Mouse (Mus musculus) MEL (cell line): ENCODE measurements around the gene Clns1a. TPM values are rescaled to one million over a fixed set of nuclear protein-coding genes. Genes with fewer than 3 reads are reported as not detected.

Experiments
- DNase-seq: peaks from one replicate; pipeline ENCODE4 v3.0.0; 2011; ENCODE audit warnings: low read depth, low spot score
- H3K27ac ChIP-seq: 2 replicates; pipeline ENCODE4 v1.5.1; 2012; ENCODE audit warnings: low read depth, mild to moderate bottlenecking, control low read depth, low read length, moderate library complexity; ENCODE audit not compliant: control insufficient read depth
- H3K27me3 ChIP-seq, 2 experiments: fragments of 150-350 bp in 1 of 2; sonication (generic) in 1 of 2; 2 replicates each; pipeline ENCODE4 v1.6.1; 2012; ENCODE audit warnings: low read length in 2 of 2, mild to moderate bottlenecking in 2 of 2, improper control_type of control experiment in 1 of 2, moderate library complexity in 1 of 2; ENCODE audit not compliant: insufficient read depth in 2 of 2, control insufficient read depth in 1 of 2
- H3K36me3 ChIP-seq, 2 experiments: 2 replicates each; pipeline ENCODE4 v1.6.1; 2012 to 2014; ENCODE audit warnings: low read length in 2 of 2, improper control_type of control experiment in 1 of 2, inconsistent platforms in 1 of 2, mild to moderate bottlenecking in 1 of 2; ENCODE audit not compliant: insufficient read depth in 2 of 2, control insufficient read depth in 1 of 2
- H3K4me1 ChIP-seq, 2 experiments: fragments of 150-350 bp in 1 of 2; sonication (generic) in 1 of 2; 2 replicates each; pipeline ENCODE4 v1.6.1; 2012; ENCODE audit warnings: low read length in 2 of 2, improper control_type of control experiment in 1 of 2, mild to moderate bottlenecking in 1 of 2; ENCODE audit not compliant: insufficient read depth in 2 of 2, control insufficient read depth in 1 of 2
- H3K4me3 ChIP-seq, 2 experiments: fragments of 150-350 bp in 1 of 2; sonication (generic) in 1 of 2; 2 replicates each; pipeline ENCODE4 v1.5.1; 2012; ENCODE audit warnings: low read depth in 2 of 2, low read length in 2 of 2, mild to moderate bottlenecking in 2 of 2, moderate library complexity in 2 of 2, control low read depth in 1 of 2, improper control_type of control experiment in 1 of 2; ENCODE audit not compliant: control insufficient read depth in 1 of 2, insufficient read depth in 1 of 2
- H3K79me2 ChIP-seq: 2 replicates; pipeline ENCODE4 v1.6.1; 2012; ENCODE audit warnings: mild to moderate bottlenecking, low read length, moderate library complexity; ENCODE audit not compliant: control insufficient read depth, poor library complexity, insufficient read depth
- H3K9ac ChIP-seq: 2 replicates; pipeline ENCODE4 v1.6.1; 2012; ENCODE audit warnings: low read depth, mild to moderate bottlenecking, control low read depth, low read length, moderate library complexity; ENCODE audit not compliant: control insufficient read depth, poor library complexity, severe bottlenecking
- H3K9me3 ChIP-seq: fragments of 150-350 bp; sonication (generic); replicated peaks from 2 replicates; pipeline ENCODE4 v1.6.1; 2012; ENCODE audit warnings: mild to moderate bottlenecking, low read length, improper control_type of control experiment, moderate library complexity; ENCODE audit not compliant: insufficient read depth
- BHLHE40 ChIP-seq: IDR thresholded peaks from 2 replicates; pipeline ENCODE4 v1.6.1; 2012; ENCODE audit warnings: low read depth, mild to moderate bottlenecking, inconsistent platforms, low read length, improper control_type of control experiment, borderline replicate concordance
- CHD1 ChIP-seq: IDR thresholded peaks from 2 replicates; pipeline ENCODE4 v1.6.1; 2012; ENCODE audit warnings: low read depth, mild to moderate bottlenecking, inconsistent platforms, low read length, improper control_type of control experiment
- CHD2 ChIP-seq: IDR thresholded peaks from 2 replicates; pipeline ENCODE4 v1.6.1; 2011; ENCODE audit warnings: low read length, improper control_type of control experiment
- CTCF ChIP-seq, 3 experiments: IDR thresholded peaks in 2 of 3; conservative IDR thresholded peaks in 1 of 3; 2 replicates each; pipeline ENCODE4 v1.5.1; 2011 to 2012; ENCODE audit warnings: low read length in 3 of 3, low read depth in 2 of 3, mild to moderate bottlenecking in 2 of 3, improper control_type of control experiment in 1 of 3, inconsistent platforms in 1 of 3, mixed read lengths in 1 of 3, moderate library complexity in 1 of 3; ENCODE audit not compliant: control insufficient read depth in 1 of 3, insufficient read depth in 1 of 3, poor library complexity in 1 of 3, severe bottlenecking in 1 of 3
- E2F4 ChIP-seq: IDR thresholded peaks from 2 replicates; pipeline ENCODE4 v1.6.1; 2011; ENCODE audit warnings: low read depth, low read length, improper control_type of control experiment, borderline replicate concordance
- ELF1 ChIP-seq: IDR thresholded peaks from 2 replicates; pipeline ENCODE4 v1.6.1; 2014; ENCODE audit warnings: low read depth, mild to moderate bottlenecking, inconsistent platforms, low read length, improper control_type of control experiment, moderate library complexity
- EP300 ChIP-seq, 2 experiments: IDR thresholded peaks; 2 replicates each; pipeline ENCODE4 v1.6.1; 2011; ENCODE audit warnings: improper control_type of control experiment in 2 of 2, low read length in 2 of 2, low read depth in 1 of 2, mild to moderate bottlenecking in 1 of 2
- ETS1 ChIP-seq: IDR thresholded peaks from 2 replicates; pipeline ENCODE4 v1.6.1; 2012; ENCODE audit warnings: low read depth, mild to moderate bottlenecking, inconsistent platforms, low read length, improper control_type of control experiment, moderate library complexity
- GABPA ChIP-seq: IDR thresholded peaks from 2 replicates; pipeline ENCODE4 v1.6.1; 2012; ENCODE audit warnings: low read depth, mild to moderate bottlenecking, inconsistent platforms, low read length, improper control_type of control experiment, moderate library complexity
- GATA1 ChIP-seq: IDR thresholded peaks from 2 replicates; pipeline ENCODE4 v1.6.1; 2011; ENCODE audit warnings: low read depth, low read length, improper control_type of control experiment
- HCFC1 ChIP-seq: IDR thresholded peaks from 2 replicates; pipeline ENCODE4 v1.6.1; 2012; ENCODE audit warnings: low read depth, mild to moderate bottlenecking, inconsistent platforms, low read length, improper control_type of control experiment, moderate library complexity
- JUND ChIP-seq: IDR thresholded peaks from 2 replicates; pipeline ENCODE4 v1.6.1; 2011; ENCODE audit warnings: low read depth, mild to moderate bottlenecking, improper control_type of control experiment, low read length
- KAT2A ChIP-seq: conservative IDR thresholded peaks from 2 replicates; pipeline ENCODE4 v1.6.1; 2012; ENCODE audit warnings: low read depth, low read length, improper control_type of control experiment, inconsistent platforms
- MAFK ChIP-seq: IDR thresholded peaks from 2 replicates; pipeline ENCODE4 v1.6.1; 2011; ENCODE audit warnings: low read depth, mild to moderate bottlenecking, low read length, improper control_type of control experiment, borderline replicate concordance
- MAX ChIP-seq: IDR thresholded peaks from 2 replicates; pipeline ENCODE4 v1.6.1; 2011; ENCODE audit warnings: low read length, improper control_type of control experiment
- MAZ ChIP-seq: IDR thresholded peaks from 2 replicates; pipeline ENCODE4 v1.6.1; 2012; ENCODE audit warnings: low read depth, mild to moderate bottlenecking, inconsistent platforms, low read length, improper control_type of control experiment
- MXI1 ChIP-seq: IDR thresholded peaks from 2 replicates; pipeline ENCODE4 v1.6.1; 2011; ENCODE audit warnings: mild to moderate bottlenecking, low read depth, low read length, improper control_type of control experiment
- MYB ChIP-seq: IDR thresholded peaks from 2 replicates; pipeline ENCODE4 v1.6.1; 2011; ENCODE audit warnings: mild to moderate bottlenecking, low read depth, low read length, improper control_type of control experiment
- MYC ChIP-seq: IDR thresholded peaks from 2 replicates; pipeline ENCODE4 v1.6.1; 2011; ENCODE audit warnings: low read depth, mild to moderate bottlenecking, low read length, improper control_type of control experiment, moderate library complexity
- NELFE ChIP-seq: IDR thresholded peaks from 2 replicates; pipeline ENCODE4 v1.6.1; 2011; ENCODE audit warnings: low read depth, low read length, improper control_type of control experiment
- NRF1 ChIP-seq: IDR thresholded peaks from 2 replicates; pipeline ENCODE4 v1.6.1; 2014; ENCODE audit warnings: low read depth, mild to moderate bottlenecking, inconsistent platforms, low read length, improper control_type of control experiment, moderate library complexity; ENCODE audit not compliant: poor library complexity, insufficient read depth, severe bottlenecking
- POLR2A ChIP-seq, 2 experiments: IDR thresholded peaks; 2 replicates each; pipeline ENCODE4 v1.6.1; 2011 to 2012; ENCODE audit warnings: low read length in 2 of 2, mild to moderate bottlenecking in 2 of 2, control low read depth in 1 of 2, improper control_type of control experiment in 1 of 2, low read depth in 1 of 2, moderate library complexity in 1 of 2; ENCODE audit not compliant: control insufficient read depth in 1 of 2, insufficient read depth in 1 of 2, poor library complexity in 1 of 2
- POLR2AphosphoS2 ChIP-seq: IDR thresholded peaks from 2 replicates; pipeline ENCODE4 v1.6.1; 2011; ENCODE audit warnings: low read length, improper control_type of control experiment
- POLR2AphosphoS5 ChIP-seq: IDR thresholded peaks from 2 replicates; pipeline ENCODE4 v1.6.1; 2012; ENCODE audit warnings: low read depth, borderline replicate concordance, mild to moderate bottlenecking, inconsistent platforms, low read length, moderate library complexity, mixed read lengths
- RAD21 ChIP-seq: IDR thresholded peaks from 2 replicates; pipeline ENCODE4 v1.6.1; 2011; ENCODE audit warnings: mild to moderate bottlenecking, low read depth, low read length, improper control_type of control experiment
- RCOR1 ChIP-seq: IDR thresholded peaks from 2 replicates; pipeline ENCODE4 v1.6.1; 2012; ENCODE audit warnings: low read depth, mild to moderate bottlenecking, inconsistent platforms, low read length, improper control_type of control experiment
- SIN3A ChIP-seq: IDR thresholded peaks from 2 replicates; pipeline ENCODE4 v1.6.1; 2012; ENCODE audit warnings: low read length, improper control_type of control experiment, inconsistent platforms
- SMC3 ChIP-seq: IDR thresholded peaks from 2 replicates; pipeline ENCODE4 v1.6.1; 2011; ENCODE audit warnings: low read depth, low read length, improper control_type of control experiment
- TBP ChIP-seq: IDR thresholded peaks from 2 replicates; pipeline ENCODE4 v1.8.0; 2011; ENCODE audit warnings: low read depth, low read length, improper control_type of control experiment
- TCF12 ChIP-seq: IDR thresholded peaks from 2 replicates; pipeline ENCODE4 v1.6.1; 2014; ENCODE audit warnings: low read depth, mild to moderate bottlenecking, inconsistent platforms, low read length, improper control_type of control experiment, moderate library complexity
- UBTF ChIP-seq: IDR thresholded peaks from 2 replicates; pipeline ENCODE4 v1.6.1; 2012; ENCODE audit warnings: low read depth, mild to moderate bottlenecking, inconsistent platforms, low read length, improper control_type of control experiment, moderate library complexity, borderline replicate concordance; ENCODE audit not compliant: insufficient read depth
- USF1 ChIP-seq: IDR thresholded peaks from 2 replicates; pipeline ENCODE4 v1.6.1; 2014; ENCODE audit warnings: low read depth, mild to moderate bottlenecking, inconsistent platforms, low read length, improper control_type of control experiment, moderate library complexity
- ZC3H11A ChIP-seq: IDR thresholded peaks from 2 replicates; pipeline ENCODE4 v1.6.1; 2012; ENCODE audit warnings: low read depth, mild to moderate bottlenecking, inconsistent platforms, low read length, improper control_type of control experiment
- ZKSCAN1 ChIP-seq: IDR thresholded peaks from 2 replicates; pipeline ENCODE4 v1.6.1; 2012; ENCODE audit warnings: low read depth, mild to moderate bottlenecking, inconsistent platforms, low read length, improper control_type of control experiment, moderate library complexity
- ZMIZ1 ChIP-seq: IDR thresholded peaks from 2 replicates; pipeline ENCODE4 v1.6.1; 2012; ENCODE audit warnings: low read depth, mild to moderate bottlenecking, inconsistent platforms, low read length, improper control_type of control experiment, moderate library complexity
- ZNF384 ChIP-seq: IDR thresholded peaks from 2 replicates; pipeline ENCODE4 v1.6.1; 2012; ENCODE audit warnings: low read depth, mild to moderate bottlenecking, inconsistent platforms, low read length, improper control_type of control experiment
- polyA plus RNA-seq, 2 experiments: library from polyadenylated mRNA; stranded (reverse) in 1 of 2; unstranded in 1 of 2; fragments of >175 nt in 1 of 2; fragments of >200 nt in 1 of 2; gene quantifications; 2 replicates each; pipeline versions ENCODE4 v1.2.1 to v1.2.4; 2012; ENCODE audit warnings: low replicate concordance in 2 of 2, low read depth in 1 of 2; ENCODE audit not compliant: insufficient read length in 2 of 2, insufficient read depth in 1 of 2, missing spikeins in 1 of 2
- total RNA-seq: library from RNA; depleted of rRNA; stranded (reverse); fragments of 300-350 nt; gene quantifications from 2 replicates; pipeline ENCODE4 v1.2.3, GENCODE M21; 2012; rRNA removed

Gene Clns1a
- 140 and 141 TPM in 2 replicates for total RNA-seq
- polyA plus RNA-seq, result 100 to 1,000 TPM; 119 to 130 TPM

GRCm38 (mm10) chr7:97696506-97697254 is at the start of gene Clns1a:
Gene Clns1a, plus strand, starts transcription at chr7:97696634.
- H3K79me2 ChIP-seq, result peaks cover 44% of the 10 kb centered on the region
- no peaks in the 10 kb centered on the region for H3K9me3 ChIP-seq
- peaks cover 0 to 30% of the 10 kb centered on the region in 2 experiments; a peak in 3 of 4 replicates for H3K36me3 ChIP-seq
- H3K4me3 ChIP-seq, result peak within 1 kb of the TSS; percentile 87 to 93
- DNase-seq, result peak; percentile 95
- H3K27me3 ChIP-seq, result no peaks in the 10 kb centered on the region
- peak within 1 kb of the TSS; percentile 41 for H3K27ac ChIP-seq
- H3K9ac ChIP-seq, result peak within 1 kb of the TSS; percentile 78
- H3K4me1 ChIP-seq, result peaks cover 14 to 24% of the 10 kb centered on the region in 2 experiments
- TF ChIP-seq GATA1 (no peak), POLR2AphosphoS2 (peak; percentile 52; the same call in 1 of the 2 replicates), MAZ (no peak; the same call in 1 of the 2 replicates), ETS1 (0 out of 2 replicates have a peak, but pooled peaks have one; percentile 29), TBP (peak; percentile 79), E2F4 (peak; percentile 82), SMC3 (no peak), MXI1 (peak; percentile 96), NRF1 (no peak), MAFK (no peak), MYC (peak; percentile 100), CTCF (IDR thresholded peaks at IDR 0.05 in 2 of 3, conservative IDR thresholded peaks at IDR 0.05 in 1 of 3; ENCODE audit: control insufficient read depth in 1 of 3, insufficient read depth in 1 of 3, low read depth in 2 of 3, low read length in 3 of 3, poor library complexity in 1 of 3, severe bottlenecking in 1 of 3) (no peak), ZC3H11A (no peak), POLR2AphosphoS5 (0 out of 2 replicates have a peak, but pooled peaks have one; percentile 13), CHD1 (no peak), ZNF384 (no peak), UBTF (no peak), SIN3A (peak; percentile 96), ELF1 (peak; percentile 49), MYB (no peak), BHLHE40 (peak; percentile 67; the same call in 1 of the 2 replicates), GABPA (no peak), EP300 (IDR thresholded peaks at IDR 0.05; ENCODE audit: low read depth in 1 of 2, low read length in 2 of 2) (peak in 1 of 2 experiments; percentile 59; a peak in 2 of 4 replicates), MAX (peak; percentile 99), POLR2A (IDR thresholded peaks at IDR 0.05; ENCODE audit: control insufficient read depth in 1 of 2, insufficient read depth in 1 of 2, low read depth in 1 of 2, low read length in 2 of 2, poor library complexity in 1 of 2) (peak; percentile 73 to 82), RCOR1 (no peak), ZKSCAN1 (no peak), HCFC1 (peak; percentile 93), USF1 (peak; percentile 95), ZMIZ1 (no peak), JUND (no peak), CHD2 (peak; percentile 29), RAD21 (no peak), NELFE (peak; percentile 81), KAT2A (peak; percentile 73; the same call in 1 of the 2 replicates), TCF12 (peak; percentile 66; the same call in 1 of the 2 replicates)
